12 mouse cellular contexts compared by ENCODE assay signal in the genomic region with DNA sequence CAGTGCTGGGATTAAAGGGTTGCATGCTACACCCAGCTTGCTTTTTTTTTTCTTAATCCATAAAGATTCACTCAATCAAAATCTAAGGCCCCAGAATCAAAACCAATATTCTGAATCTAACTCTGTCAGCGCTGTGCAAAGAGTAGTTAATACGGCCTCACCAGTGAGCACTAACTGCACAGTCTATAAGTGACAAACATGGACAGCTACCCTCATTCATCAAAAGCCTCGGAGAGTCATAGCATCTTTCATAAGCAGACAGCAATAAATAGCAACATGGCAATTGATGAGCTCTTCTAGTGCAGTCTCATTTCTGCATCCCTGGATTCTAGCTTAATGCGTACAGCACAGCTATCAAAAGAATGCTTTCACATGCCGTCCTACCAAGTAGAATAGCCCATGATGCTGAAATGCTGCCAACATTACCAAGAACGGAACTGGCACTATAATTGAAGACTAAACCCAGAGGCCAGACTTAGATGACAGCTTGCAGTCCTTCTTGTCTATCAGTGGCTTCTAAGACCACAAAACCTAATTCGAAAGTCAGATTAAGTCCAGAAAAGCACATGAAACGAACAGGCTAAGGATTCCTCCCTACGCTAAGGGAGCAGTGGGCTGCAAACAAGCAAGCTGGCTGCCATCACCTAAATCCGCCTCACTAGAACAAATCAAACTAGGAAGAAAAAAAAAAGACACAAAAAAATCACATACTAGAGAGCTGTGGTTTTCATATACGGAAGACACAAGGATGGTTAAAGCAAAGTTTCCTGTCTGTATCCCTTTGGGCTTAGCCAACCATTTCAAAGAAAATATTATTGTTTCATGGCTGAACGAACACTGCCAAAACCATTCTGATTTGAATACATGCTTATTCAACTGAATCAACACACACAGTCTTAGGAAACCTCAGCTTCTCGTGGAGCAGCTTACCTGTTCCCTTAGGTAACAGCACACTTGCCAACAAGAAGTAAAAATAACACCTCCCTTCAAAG. TPM values are rescaled to one million over a fixed set of nuclear protein-coding genes. Genes with fewer than 3 reads are reported as not detected.
DNase-seq lines count a peak whose midpoint lies in the region; ATAC-seq and TF ChIP-seq lines count a peak whose summit lies in the region.
"Had no signal": no experiment of that assay in that cellular context is flagged by ENCODE, and none has a peak within 500 bp of the region (broad histone marks: within the 10 kb centered on the region; RNA-seq: fewer than 3 reads in every experiment).

No protein-coding gene starts in this region.

- no peaks in the 10 kb centered on the region for H3K36me3 ChIP-seq in thymus, adult 2 months (ENCODE audit: control insufficient read depth, insufficient read depth, low read length)
- no peaks in the 10 kb centered on the region for H3K36me3 ChIP-seq in forebrain, embryonic 14.5 days (ENCODE audit: control insufficient read depth, insufficient read depth, low read length)

- ATAC-seq in forebrain, embryonic 14.5 days, result peak; percentile 28; the same call in 1 of the 2 replicates
- ATAC-seq: lung, postnatal 0 days had no signal

- peak overlapping the region; percentile 33; the same call in 1 of the 2 replicates for H3K4me2 ChIP-seq in forebrain, embryonic 14.5 days (ENCODE audit: low read length)

- TF ChIP-seq CTCF in thymus, adult 2 months (IDR thresholded peaks at IDR 0.05; ENCODE audit: borderline replicate concordance, control insufficient read depth, extremely low read depth, insufficient read depth, low read length, poor library complexity), result no peak

- no peak for TF ChIP-seq POLR2A in thymus, adult 2 months (IDR thresholded peaks at IDR 0.05; ENCODE audit: control insufficient read depth, extremely low read depth, insufficient read depth, low read length, poor library complexity)

- intact Hi-C loops in heart, postnatal 10 days (cut with DNase I), result loop anchor here (2.0 kb wide), 1 partner anchor 54 kb away; no protein-coding TSS in a partner anchor

- no peak overlapping the region for H3K4me3 ChIP-seq in thymus, adult 2 months (ENCODE audit: control insufficient read depth, insufficient read depth, low read length)
- no peak overlapping the region for H3K4me3 ChIP-seq in forebrain, embryonic 14.5 days (ENCODE audit: low read depth, low read length)

- 45% methylated on average over 13 of the region's 13 CpGs for WGBS in thymus, adult 2 months
- 32% methylated on average over 13 of the region's 13 CpGs for WGBS in forebrain, embryonic 14.5 days

- peaks cover 26% of the 10 kb centered on the region for H3K4me1 ChIP-seq in thymus, adult 2 months (replicated peaks; ENCODE audit: control insufficient read depth, insufficient read depth, low read length)
- peaks cover 19% of the 10 kb centered on the region for H3K4me1 ChIP-seq in forebrain, embryonic 14.5 days (ENCODE audit: control insufficient read depth, insufficient read depth, low read length)

- H3K9ac ChIP-seq in forebrain, embryonic 14.5 days (ENCODE audit: low read length), result no peak overlapping the region

- DNase-seq in heart, postnatal 10 days, result peak; percentile 17 to 35
- no peak for DNase-seq in heart, postnatal 4 days
- DNase-seq in thymus, adult 2 months, result peak; percentile 4
- no peak for DNase-seq in thymus, postnatal 0 days (ENCODE audit: low spot score)
- peak; percentile 73 for DNase-seq in forebrain, embryonic 14.5 days (ENCODE audit: low spot score)
- peak; percentile 73 for DNase-seq in retina, postnatal 1 day
- DNase-seq in ovary, postnatal 36 days (ENCODE audit: low spot score), result no peak
- DNase-seq in T-cell, adult 2 months (ENCODE audit: low spot score), result no peak

- H3K27ac ChIP-seq in thymus, adult 2 months (ENCODE audit: control insufficient read depth, insufficient read depth, low read length), result peak overlapping the region; percentile 48; the same call in 1 of the 2 replicates
- no peak overlapping the region for H3K27ac ChIP-seq in forebrain, embryonic 14.5 days (ENCODE audit: low read depth, low read length)

- H3K27me3 ChIP-seq in thymus, adult 2 months (ENCODE audit: control insufficient read depth, insufficient read depth, low read length), result no peaks in the 10 kb centered on the region
- no peaks in the 10 kb centered on the region for H3K27me3 ChIP-seq in forebrain, embryonic 14.5 days (replicated peaks; ENCODE audit: control insufficient read depth, insufficient read depth, low read length)

- no peaks in the 10 kb centered on the region for H3K9me3 ChIP-seq in forebrain, embryonic 14.5 days (replicated peaks; ENCODE audit: control insufficient read depth, low read length)

RNA-seq across cellular contexts. Expression of a gene that starts 26.0 kb away (rescaled TPM):
- total RNA-seq in heart, postnatal 10 days (2021), result under 1 TPM; 0.12 to 0.17 TPM
- not detected for total RNA-seq in heart, postnatal 4 days (2021)
- polyA plus RNA-seq in thymus, adult 2 months (2012; rRNA removed), result 41.8 and 55.7 TPM in 2 replicates
- 116 and 143 TPM in 2 replicates for polyA plus RNA-seq in thymus, postnatal 0 days (2015; fragmentation: Nextera tagmentation; extraction: Ambion mirVana)
- 0.14 TPM in 1 of 2 replicates, not detected in the other for polyA plus RNA-seq in forebrain, embryonic 14.5 days (2014; fragmentation: Nextera tagmentation; extraction: Ambion mirVana)
- total RNA-seq: ES-E14; gastrocnemius, adult 18-20 months; left cerebral cortex, adult 18-20 months had no signal

RNA-seq across cellular contexts. Expression of a gene that starts 50.8 kb away (rescaled TPM):
- total RNA-seq in heart, postnatal 10 days (2021), result 1 to 10 TPM in 1 of 2 experiments, under 1 TPM in 1; 0.94 to 2.4 TPM
- total RNA-seq in heart, postnatal 4 days (2021), result under 1 TPM; 0.09 to 0.41 TPM
- 330 and 350 TPM in 2 replicates for polyA plus RNA-seq in thymus, adult 2 months (2012; rRNA removed)
- polyA plus RNA-seq in thymus, postnatal 0 days (2015; fragmentation: Nextera tagmentation; extraction: Ambion mirVana), result 319 and 337 TPM in 2 replicates
- 0.07 and 0.13 TPM in 2 replicates for polyA plus RNA-seq in forebrain, embryonic 14.5 days (2014; fragmentation: Nextera tagmentation; extraction: Ambion mirVana)
- total RNA-seq: ES-E14; gastrocnemius, adult 18-20 months had no signal

RNA-seq across cellular contexts. Expression of a gene that starts 50.8 kb away (rescaled TPM):
- 10 to 100 TPM; 54.1 to 59.9 TPM for total RNA-seq in heart, postnatal 10 days (2021)
- total RNA-seq in heart, postnatal 4 days (2021), result 10 to 100 TPM; 44.8 to 48.7 TPM
- 2.8 and 3.4 TPM in 2 replicates for polyA plus RNA-seq in thymus, adult 2 months (2012; rRNA removed)
- polyA plus RNA-seq in thymus, postnatal 0 days (2015; fragmentation: Nextera tagmentation; extraction: Ambion mirVana), result 109 and 145 TPM in 2 replicates
- polyA plus RNA-seq in forebrain, embryonic 14.5 days (2014; fragmentation: Nextera tagmentation; extraction: Ambion mirVana), result 50.2 and 58.8 TPM in 2 replicates

Comparison
In these comparisons a context has a peak if more than half of its experiments do, and no peak if none do; other contexts are left out.
1. DNase-seq: peak in heart, postnatal 10 days (2 of 2), thymus, adult 2 months (single experiment), forebrain, embryonic 14.5 days (single experiment) and retina, postnatal 1 day (single experiment); none in heart, postnatal 4 days (single experiment), thymus, postnatal 0 days (single experiment), ovary, postnatal 36 days (single experiment) and T-cell, adult 2 months (single experiment).
2. RNA of a gene that starts 50.8 kb away (polyA plus RNA-seq): 109 to 145 TPM in thymus, postnatal 0 days and 50.2 to 58.8 TPM in forebrain, embryonic 14.5 days; 2.8 to 3.4 TPM in thymus, adult 2 months; every median in the first group is over 10 times any median in the second.
3. RNA of a gene that starts 26.0 kb away (polyA plus RNA-seq): 116 to 143 TPM in thymus, postnatal 0 days and 41.8 to 55.7 TPM in thymus, adult 2 months; 0.14 TPM in forebrain, embryonic 14.5 days; every median in the first group is over 10 times any median in the second.
4. RNA of a gene that starts 50.8 kb away (polyA plus RNA-seq): 330 to 350 TPM in thymus, adult 2 months and 319 to 337 TPM in thymus, postnatal 0 days; 0.07 to 0.13 TPM in forebrain, embryonic 14.5 days; every median in the first group is over 100 times any median in the second.